Mouse (Mus musculus): ENCODE results near the gene Nsfl1c. TPM values are rescaled to one million over a fixed set of nuclear protein-coding genes. Genes with fewer than 3 reads are reported as not detected.

Nsfl1c gene
- total and polyA plus RNA-seq, 3 experiments = 87.8 to 231 (median 165) TPM

- H3K4me1 ChIP-seq (ENCODE audit: control insufficient read depth in 1 of 2, insufficient read depth in 2 of 2) = no peaks in the 10 kb centered on the region
- H3K27ac ChIP-seq (ENCODE audit: insufficient read depth, low read depth) = no peak overlapping the region
- H3K27me3 ChIP-seq (replicated peaks) = peaks cover 62% of the 10 kb centered on the region
- DNase-seq (ENCODE audit: extremely low read depth) = no peak
- no peaks in the 10 kb centered on the region for H3K9me3 ChIP-seq (replicated peaks; ENCODE audit: low read length)
- no peaks in the 10 kb centered on the region for H3K36me3 ChIP-seq (replicated peaks in 1 of 2; ENCODE audit: control insufficient read depth in 1 of 2, insufficient read depth in 1 of 2, low read length in 1 of 2)
- in situ Hi-C loops (cut with MboI; ENCODE audit: low pct_ligation_motif_present, low pct_unique_long_range_greater_than_20kb, low sequenced_read_pairs) = no loop called here
- dilution Hi-C loops (cut with MboI; ENCODE audit: extremely low pct_ligation_motif_present, extremely low pct_unique_long_range_greater_than_20kb, low sequenced_read_pairs) = no loop called here
- H3K79me2 ChIP-seq (replicated peaks; ENCODE audit: control insufficient read depth, extremely low read depth, insufficient read depth, poor library complexity, severe bottlenecking) = no peaks in the 10 kb centered on the region
- no peak overlapping the region for H3K4me2 ChIP-seq (ENCODE audit: insufficient read depth, low read depth, poor library complexity, severe bottlenecking)
- TF ChIP-seq POLR2A (IDR thresholded peaks at IDR 0.05; ENCODE audit: low read depth, low read length) = no peak
- TF ChIP-seq CTCF (conservative IDR thresholded peaks at IDR 0.05 in 1 of 2, IDR thresholded peaks at IDR 0.05 in 1 of 2; ENCODE audit: low read depth in 2 of 2, low read length in 2 of 2) = no peak
- TF ChIP-seq MAZ (IDR thresholded peaks at IDR 0.05; ENCODE audit: low read depth, low read length) = no peak
- TF ChIP-seq ZKSCAN1 (IDR thresholded peaks at IDR 0.05; ENCODE audit: borderline replicate concordance, low read depth, low read length) = no peak
- no peak for TF ChIP-seq TBP (conservative IDR thresholded peaks at IDR 0.05; ENCODE audit: low read depth, low read length)
- no peak for TF ChIP-seq USF1 (IDR thresholded peaks at IDR 0.05; ENCODE audit: low read depth, low read length)
- TF ChIP-seq NRF1 (IDR thresholded peaks at IDR 0.05; ENCODE audit: low read depth, low read length) = no peak
- no peak for TF ChIP-seq HCFC1 (IDR thresholded peaks at IDR 0.05; ENCODE audit: low read depth, low read length)
- TF ChIP-seq ZNF384 (IDR thresholded peaks at IDR 0.05; ENCODE audit: low read depth, low read length) = no peak
- TF ChIP-seq RCOR1 (conservative IDR thresholded peaks at IDR 0.05; ENCODE audit: low read depth, low read length) = no peak
- H3K9ac ChIP-seq (ENCODE audit: insufficient read depth, low read depth) = no peak overlapping the region
- H3K4me3 ChIP-seq (replicated peaks in 1 of 3; ENCODE audit: low read depth in 2 of 3, low read length in 2 of 3, poor library complexity in 1 of 3) = no peak overlapping the region
Observed at GRCm38 (mm10) chr2:151486496-151486895, 7.5 kb upstream of the Nsfl1c start.

DNA sequence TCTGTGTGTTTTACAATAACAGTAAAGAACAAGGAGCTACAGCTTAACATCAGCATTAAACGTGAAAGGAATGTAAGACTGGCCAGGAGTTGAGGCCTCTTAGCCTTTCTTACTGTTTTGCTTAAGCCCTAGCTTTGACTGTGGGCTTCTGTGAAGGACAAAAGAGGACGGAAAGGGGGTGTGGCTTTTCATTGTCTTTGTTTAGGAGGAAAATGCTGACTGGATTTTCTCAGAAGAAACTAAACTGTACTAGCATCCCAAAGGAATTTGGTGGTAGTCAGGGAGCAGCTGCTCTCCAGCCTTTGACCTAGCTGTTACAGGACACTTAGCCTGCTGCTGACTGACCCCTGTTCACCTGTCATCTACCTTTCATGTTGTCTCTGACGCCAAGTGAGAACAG is 4.4 kb downstream of the Nsfl1c start:
- H3K27ac ChIP-seq (ENCODE audit: insufficient read depth, low read depth) = no peak overlapping the region
- in situ Hi-C loops (cut with MboI; ENCODE audit: low pct_ligation_motif_present, low pct_unique_long_range_greater_than_20kb, low sequenced_read_pairs) = loop anchor here (10.0 kb wide), 1 partner anchor 186 kb away; no protein-coding TSS in a partner anchor
- no peak overlapping the region for H3K4me2 ChIP-seq (ENCODE audit: insufficient read depth, low read depth, poor library complexity, severe bottlenecking)
- H3K27me3 ChIP-seq (replicated peaks) = no peaks in the 10 kb centered on the region
- peaks cover 2 to 26% of the 10 kb centered on the region in 2 experiments for H3K4me1 ChIP-seq (ENCODE audit: control insufficient read depth in 1 of 2, insufficient read depth in 2 of 2)
- TF ChIP-seq JUND (conservative IDR thresholded peaks at IDR 0.05; ENCODE audit: low read depth, low read length) (no peak), KAT2A (IDR thresholded peaks at IDR 0.05; ENCODE audit: insufficient replicate concordance, low read length) (no peak), SMC3 (IDR thresholded peaks at IDR 0.05; ENCODE audit: low read depth, low read length) (no peak), USF1 (IDR thresholded peaks at IDR 0.05; ENCODE audit: low read depth, low read length) (no peak), SIN3A (IDR thresholded peaks at IDR 0.05; ENCODE audit: low read length) (no peak), E2F4 (IDR thresholded peaks at IDR 0.05; ENCODE audit: insufficient replicate concordance, low read depth, low read length) (no peak), POLR2A (IDR thresholded peaks at IDR 0.05; ENCODE audit: low read depth, low read length) (no peak), TCF12 (IDR thresholded peaks at IDR 0.05; ENCODE audit: low read depth, low read length) (no peak), RAD21 (IDR thresholded peaks at IDR 0.05; ENCODE audit: low read depth, low read length) (no peak), ZKSCAN1 (IDR thresholded peaks at IDR 0.05; ENCODE audit: borderline replicate concordance, low read depth, low read length) (no peak), BHLHE40 (IDR thresholded peaks at IDR 0.05; ENCODE audit: low read depth, low read length) (no peak), CHD2 (IDR thresholded peaks at IDR 0.05; ENCODE audit: low read length) (no peak), MYC (IDR thresholded peaks at IDR 0.05; ENCODE audit: low read depth, low read length) (no peak), CHD1 (IDR thresholded peaks at IDR 0.05; ENCODE audit: low read depth, low read length) (no peak), NELFE (IDR thresholded peaks at IDR 0.05; ENCODE audit: low read depth, low read length) (no peak), HCFC1 (IDR thresholded peaks at IDR 0.05; ENCODE audit: low read depth, low read length) (no peak)
- dilution Hi-C loops (cut with MboI; ENCODE audit: extremely low pct_ligation_motif_present, extremely low pct_unique_long_range_greater_than_20kb, low sequenced_read_pairs) = no loop called here
- no peak overlapping the region for H3K9ac ChIP-seq (ENCODE audit: insufficient read depth, low read depth)
- H3K4me3 ChIP-seq (replicated peaks in 1 of 3; ENCODE audit: low read depth in 2 of 3, low read length in 2 of 3, poor library complexity in 1 of 3) = no peak overlapping the region
- no peak for DNase-seq (ENCODE audit: extremely low read depth)
- H3K36me3 ChIP-seq (replicated peaks in 1 of 2; ENCODE audit: control insufficient read depth in 1 of 2, insufficient read depth in 1 of 2, low read length in 1 of 2) = peaks cover 53 to 68% of the 10 kb centered on the region in 2 experiments
- H3K79me2 ChIP-seq (replicated peaks; ENCODE audit: control insufficient read depth, extremely low read depth, insufficient read depth, poor library complexity, severe bottlenecking) = peaks cover 46% of the 10 kb centered on the region
- H3K9me3 ChIP-seq (replicated peaks; ENCODE audit: low read length) = no peaks in the 10 kb centered on the region

Data from CH12.LX (cell line).